Mouse (Mus musculus): ENCODE results near the gene Cdx2. TPM values are rescaled to one million over a fixed set of nuclear protein-coding genes. Genes with fewer than 3 reads are reported as not detected.

The Cdx2 gene
- total RNA-seq, 4 experiments from 2014 or later, result not detected

Small RNA genes within 50 kb of the gene (microRNA-seq; reads per million reads assigned to microRNA genes)
- not detected for gene Mir7k

Other genes with a start within 250 kb of the Cdx2 start
- gene Lnx2, start 230.7 kb downstream of the Cdx2 start, total RNA-seq (2022), result 10 to 100 TPM in 2 of 4 experiments, 1 to 10 TPM in 2; 7.4 to 11.5 (median 9.4) TPM
- 10 to 100 TPM; 66.0 to 75.4 (median 70.5) TPM for gene Polr1d, start 230.2 kb downstream of the Cdx2 start, total RNA-seq (2022)
- not detected for gene Gsx1, start 118.6 kb downstream of the Cdx2 start, total RNA-seq (2022)
- not detected for gene Pdx1, start 37.3 kb downstream of the Cdx2 start, total RNA-seq (2022)
- gene Urad, start 15.2 kb upstream of the Cdx2 start, total RNA-seq (2022), result not detected
- gene Flt3, start 93.2 kb upstream of the Cdx2 start, total RNA-seq (2022), result under 1 TPM in 1 of 4 experiments, not detected in 3; 0.17 TPM
- 10 to 100 TPM; 27.8 to 37.4 (median 29.4) TPM for gene Pan3, start 122.9 kb upstream of the Cdx2 start, total RNA-seq (2022)